Mouse (Mus musculus) c-Kit-positive CD71-positive TER-119-positive erythroid progenitor cells, embryonic 14.5 days (primary cell): ENCODE results near the gene Drc3.

ENCODE experiments used
- DNase-seq: peaks from one replicate; pipeline ENCODE4 v3.0.0-alpha.2; 2013; ENCODE audit warnings: low spot score

The Drc3 gene

GRCm38 (mm10) chr11:60338291-60338690, 14.8 kb upstream of the Drc3 start:
- peak; percentile 39 for DNase-seq

GRCm38 (mm10) chr11:60339361-60339760, 13.8 kb upstream of the Drc3 start:
- no peak for DNase-seq

- no peak for DNase-seq
Observed at GRCm38 (mm10) chr11:60345868-60346267, 7.3 kb upstream of the Drc3 start.

- no peak for DNase-seq
Observed at GRCm38 (mm10) chr11:60346537-60346936, 6.6 kb upstream of the Drc3 start.

GRCm38 (mm10) chr11:60351388-60351787, 1.7 kb upstream of the Drc3 start:
- peak; percentile 39 for DNase-seq

- peak; percentile 32 for DNase-seq
Observed at GRCm38 (mm10) chr11:60351925-60352371, 1.2 kb upstream of the Drc3 start.

- no peak for DNase-seq
Observed at GRCm38 (mm10) chr11:60355952-60356351, 2.8 kb downstream of the Drc3 start.

GRCm38 (mm10) chr11:60357116-60357515, 4.0 kb downstream of the Drc3 start:
- DNase-seq: no peak

- DNase-seq: no peak
Observed at GRCm38 (mm10) chr11:60358548-60358947, 5.4 kb downstream of the Drc3 start.

GRCm38 (mm10) chr11:60359138-60359537, 6.0 kb downstream of the Drc3 start:
- DNase-seq: no peak

GRCm38 (mm10) chr11:60359936-60360335, 6.8 kb downstream of the Drc3 start:
- no peak for DNase-seq

- DNase-seq: no peak
Observed at GRCm38 (mm10) chr11:60360631-60361201, 7.6 kb downstream of the Drc3 start.

GRCm38 (mm10) chr11:60366239-60367019, 13.3 kb downstream of the Drc3 start:
- DNase-seq: no peak

GRCm38 (mm10) chr11:60367256-60367655, 14.1 kb downstream of the Drc3 start:
- no peak for DNase-seq

GRCm38 (mm10) chr11:60368909-60369308, 15.8 kb downstream of the Drc3 start:
- DNase-seq: no peak

GRCm38 (mm10) chr11:60369448-60369847, 16.3 kb downstream of the Drc3 start:
- DNase-seq: no peak

- no peak for DNase-seq
Observed at GRCm38 (mm10) chr11:60370431-60370830, 17.3 kb downstream of the Drc3 start.

GRCm38 (mm10) chr11:60374481-60374880, 21.4 kb downstream of the Drc3 start:
- DNase-seq: no peak

- DNase-seq: no peak
Observed at GRCm38 (mm10) chr11:60383518-60383917, 30.4 kb downstream of the Drc3 start.

GRCm38 (mm10) chr11:60384762-60385421, 31.8 kb downstream of the Drc3 start:
- no peak for DNase-seq

- no peak for DNase-seq
Observed at GRCm38 (mm10) chr11:60385946-60386345, 32.8 kb downstream of the Drc3 start.

GRCm38 (mm10) chr11:60387944-60388343, 34.8 kb downstream of the Drc3 start:
- no peak for DNase-seq

- DNase-seq: no peak
Observed at GRCm38 (mm10) chr11:60391346-60391745, 38.2 kb downstream of the Drc3 start.
